8 mouse cellular contexts compared by ENCODE assay signal in genomic region chr17:33817184-33817968, GRCm38 (mm10). TPM values are rescaled to one million over a fixed set of nuclear protein-coding genes. Genes with fewer than 3 reads are reported as not detected.
A peak's percentile ranks its signal among the peaks of the same experiment; 100 is the strongest.
DNase-seq lines count a peak whose midpoint lies in the region; ATAC-seq and TF ChIP-seq lines count a peak whose summit lies in the region.

No protein-coding gene starts in this region.

- under 1% methylated on average over 89 of the region's 89 CpGs for WGBS in hindbrain, embryonic 10.5 days
- under 1% methylated on average over 86 of the region's 89 CpGs for WGBS in lung, postnatal 0 days

- peak; percentile 95 for ATAC-seq in lung, postnatal 0 days

- peak; percentile 87 for DNase-seq in MEL-GATA-1-ER (ENCODE audit: extremely low read depth, low read depth)
- peak; percentile 86 for DNase-seq in cerebellum, adult 8-10 months
- peak; percentile 97 for DNase-seq in forelimb bud, embryonic 11.5 days (ENCODE audit: low read depth, low spot score)
- DNase-seq in hindbrain, embryonic 10.5 days (ENCODE audit: low spot score) = peak; percentile 96
- DNase-seq in layer of hippocampus, adult 9-11 months = peak; percentile 96
- peak; percentile 98 for DNase-seq in lung, postnatal 0 days (ENCODE audit: low spot score)
- peak; percentile 76 for DNase-seq in ovary, postnatal 14 days (ENCODE audit: low spot score)
- peak; percentile 88 for DNase-seq in thymus, postnatal 14 days

- peaks cover 46% of the 10 kb centered on the region for H3K36me3 ChIP-seq in hindbrain, embryonic 10.5 days
- peaks cover 18% of the 10 kb centered on the region; the same call in 1 of the 2 replicates for H3K36me3 ChIP-seq in lung, postnatal 0 days (ENCODE audit: insufficient read depth, low read length)

- peak overlapping the region; percentile 93 for H3K27ac ChIP-seq in hindbrain, embryonic 10.5 days
- H3K27ac ChIP-seq in lung, postnatal 0 days (ENCODE audit: low read length) = peak overlapping the region; percentile 94

- H3K27me3 ChIP-seq in hindbrain, embryonic 10.5 days (ENCODE audit: insufficient read depth, poor library complexity, severe bottlenecking) = peaks cover 3% of the 10 kb centered on the region; the same call in 1 of the 2 replicates
- H3K27me3 ChIP-seq in lung, postnatal 0 days (replicated peaks; ENCODE audit: insufficient read depth, low read length) = no peaks in the 10 kb centered on the region

- peak overlapping the region; percentile 51 for H3K9ac ChIP-seq in lung, postnatal 0 days (replicated peaks; ENCODE audit: low read depth)

- TF ChIP-seq CTCF in lung, postnatal 0 days (IDR thresholded peaks at IDR 0.05) = no peak

- H3K4me1 ChIP-seq in hindbrain, embryonic 10.5 days (replicated peaks) = peaks cover 44% of the 10 kb centered on the region
- H3K4me1 ChIP-seq in lung, postnatal 0 days (ENCODE audit: insufficient read depth, low read depth, low read length) = peaks cover 28% of the 10 kb centered on the region; the same call in 1 of the 2 replicates

- peak overlapping the region; percentile 60 for H3K4me3 ChIP-seq in hindbrain, embryonic 10.5 days
- peak overlapping the region; percentile 45 for H3K4me3 ChIP-seq in lung, postnatal 0 days (ENCODE audit: low read depth, low read length)

- TF ChIP-seq EP300 in lung, postnatal 0 days (IDR thresholded peaks at IDR 0.05) = no peak

- peak overlapping the region; percentile 76 for H3K4me2 ChIP-seq in lung, postnatal 0 days (replicated peaks; ENCODE audit: low read depth, low read length)

- H3K9me3 ChIP-seq in hindbrain, embryonic 10.5 days = no peaks in the 10 kb centered on the region
- no peaks in the 10 kb centered on the region for H3K9me3 ChIP-seq in lung, postnatal 0 days (ENCODE audit: low read length)

RNA-seq across cellular contexts. Expression of gene Rps28, which starts 7.0 kb away (rescaled TPM):
- polyA plus RNA-seq in hindbrain, embryonic 10.5 days (2016; fragmentation: Nextera tagmentation; extraction: Ambion mirVana) = 712 and 835 TPM in 2 replicates
- polyA plus RNA-seq in lung, postnatal 0 days (2015; fragmentation: Nextera tagmentation; extraction: Ambion mirVana) = 906 and 1,023 TPM in 2 replicates

RNA-seq across cellular contexts. Expression of gene Ndufa7, which starts 7.0 kb away (rescaled TPM):
- polyA plus RNA-seq in hindbrain, embryonic 10.5 days (2016; fragmentation: Nextera tagmentation; extraction: Ambion mirVana) = 517 and 544 TPM in 2 replicates
- 455 and 501 TPM in 2 replicates for polyA plus RNA-seq in lung, postnatal 0 days (2015; fragmentation: Nextera tagmentation; extraction: Ambion mirVana)

RNA-seq across cellular contexts. Expression of gene Kank3, which starts 7.1 kb away (rescaled TPM):
- polyA plus RNA-seq in hindbrain, embryonic 10.5 days (2016; fragmentation: Nextera tagmentation; extraction: Ambion mirVana) = 26.2 and 28.5 TPM in 2 replicates
- 186 and 211 TPM in 2 replicates for polyA plus RNA-seq in lung, postnatal 0 days (2015; fragmentation: Nextera tagmentation; extraction: Ambion mirVana)

RNA-seq across cellular contexts. Expression of gene Cd320, which starts 25.5 kb away (rescaled TPM):
- 87.7 and 91.8 TPM in 2 replicates for polyA plus RNA-seq in hindbrain, embryonic 10.5 days (2016; fragmentation: Nextera tagmentation; extraction: Ambion mirVana)
- polyA plus RNA-seq in lung, postnatal 0 days (2015; fragmentation: Nextera tagmentation; extraction: Ambion mirVana) = 37.6 and 39.3 TPM in 2 replicates

RNA-seq across cellular contexts. Expression of gene Angptl4, which starts 35.7 kb away (rescaled TPM):
- 23.4 and 25.9 TPM in 2 replicates for polyA plus RNA-seq in hindbrain, embryonic 10.5 days (2016; fragmentation: Nextera tagmentation; extraction: Ambion mirVana)
- 125 and 137 TPM in 2 replicates for polyA plus RNA-seq in lung, postnatal 0 days (2015; fragmentation: Nextera tagmentation; extraction: Ambion mirVana)

Comparison
In these comparisons a context has a peak if more than half of its experiments do, and no peak if none do; other contexts are left out.
1. Peak in every context shown above with its lines: DNase-seq, ATAC-seq, H3K4me3 ChIP-seq and H3K27ac ChIP-seq.